Mouse (Mus musculus) activated CD4-positive, CD25-positive, alpha-beta regulatory T cell, adult 4 months (primary cell): Measurements from ENCODE around the gene Mbl1. TPM values are rescaled to one million over a fixed set of nuclear protein-coding genes. Genes with fewer than 3 reads are reported as not detected.

Experiments used
- ATAC-seq: one replicate; pipeline ENCODE4 v1.8.0; 2017
- polyA plus RNA-seq, 2 experiments: library from polyadenylated mRNA; unstranded; fragments of 100-300 nt; shearing (Covaris generic); gene quantifications; one replicate each; pipeline ENCODE4 v1.2.1; 2017

The Mbl1 gene
- polyA plus RNA-seq = not detected

GRCm38 (mm10) chr14:41151220-41151898 lies at the start of gene Mbl1:
Mbl1 (plus strand) TSS chr14:41151458.
- ATAC-seq = no peak

- ATAC-seq = no peak
Observed at GRCm38 (mm10) chr14:41102269-41102668, 49.0 kb upstream of the Mbl1 start.

- no peak for ATAC-seq
Observed at GRCm38 (mm10) chr14:41104853-41105444, 46.3 kb upstream of the Mbl1 start, which contains the start of gene Mat1a. Mat1a (plus strand) TSS chr14:41105035.

- no peak for ATAC-seq
Observed at GRCm38 (mm10) chr14:41111031-41111668, 40.1 kb upstream of the Mbl1 start.

- no peak for ATAC-seq
Observed at GRCm38 (mm10) chr14:41112944-41113343, 38.3 kb upstream of the Mbl1 start.

- ATAC-seq = no peak
Observed at GRCm38 (mm10) chr14:41116271-41116670, 35.0 kb upstream of the Mbl1 start.

GRCm38 (mm10) chr14:41124683-41125082 lies 26.6 kb upstream of the Mbl1 start:
- ATAC-seq = no peak

- ATAC-seq = no peak
Observed at GRCm38 (mm10) chr14:41127997-41128396, 23.3 kb upstream of the Mbl1 start.

- no peak for ATAC-seq
Observed at GRCm38 (mm10) chr14:41131540-41131939, 19.7 kb upstream of the Mbl1 start, which contains the start of gene Sftpa1. Sftpa1 (plus strand) TSS chr14:41131782.

- no peak for ATAC-seq
Observed at GRCm38 (mm10) chr14:41137006-41137405, 14.3 kb upstream of the Mbl1 start.

- no peak for ATAC-seq
Observed at GRCm38 (mm10) chr14:41140686-41141085, 10.6 kb upstream of the Mbl1 start.

GRCm38 (mm10) chr14:41146035-41146434 lies 5.2 kb upstream of the Mbl1 start:
- no peak for ATAC-seq

GRCm38 (mm10) chr14:41146922-41147321 lies 4.3 kb upstream of the Mbl1 start:
- ATAC-seq = no peak

GRCm38 (mm10) chr14:41147356-41147755 lies 3.9 kb upstream of the Mbl1 start:
- no peak for ATAC-seq

GRCm38 (mm10) chr14:41160076-41160475 lies 8.8 kb downstream of the Mbl1 start:
- no peak for ATAC-seq

- ATAC-seq = no peak
Observed at GRCm38 (mm10) chr14:41160743-41161142, 9.5 kb downstream of the Mbl1 start.

- no peak for ATAC-seq
Observed at GRCm38 (mm10) chr14:41162663-41163062, 11.4 kb downstream of the Mbl1 start.

GRCm38 (mm10) chr14:41167278-41167677 lies 16.0 kb downstream of the Mbl1 start:
- no peak for ATAC-seq

- no peak for ATAC-seq
Observed at GRCm38 (mm10) chr14:41168567-41168966, 17.3 kb downstream of the Mbl1 start.

- ATAC-seq = no peak
Observed at GRCm38 (mm10) chr14:41170514-41170913, 19.3 kb downstream of the Mbl1 start.

- ATAC-seq = no peak
Observed at GRCm38 (mm10) chr14:41174802-41175201, 23.5 kb downstream of the Mbl1 start.

- no peak for ATAC-seq
Observed at GRCm38 (mm10) chr14:41185059-41185821, 34.0 kb downstream of the Mbl1 start, which contains the start of gene Sftpd. Sftpd (minus strand) TSS chr14:41185149.

- no peak for ATAC-seq
Observed at GRCm38 (mm10) chr14:41189496-41189895, 38.2 kb downstream of the Mbl1 start.
